Mouse (Mus musculus) c-Kit-positive CD71-negative TER-119-negative erythroid progenitor cells, embryonic 14.5 days (primary cell): ENCODE measurements around the gene Prkcb.

ENCODE experiments used
- DNase-seq: peaks from one replicate; pipeline ENCODE4 v3.0.0-alpha.2; 2013; ENCODE audit warnings: low read depth

The Prkcb gene

DNA sequence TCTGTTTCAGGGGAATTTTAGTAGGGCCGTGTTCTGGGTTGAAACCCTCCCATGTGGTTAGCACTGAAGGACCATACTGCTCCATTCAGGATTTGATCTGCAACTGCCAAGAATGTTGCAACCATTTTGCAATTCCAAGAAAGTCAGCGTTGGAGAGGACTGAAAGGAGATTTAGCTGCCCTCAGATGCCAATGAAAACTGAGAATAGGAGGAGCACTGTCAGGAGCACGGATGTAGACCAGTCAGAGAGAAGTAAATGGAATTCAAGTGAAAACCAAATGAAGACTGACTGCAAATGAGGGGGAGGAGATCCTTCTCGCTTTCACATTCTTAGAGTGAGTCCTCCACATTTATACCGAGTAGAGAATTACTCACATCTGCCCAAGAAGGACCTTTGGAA lies 83.4 kb downstream of the Prkcb start:
- no peak for DNase-seq

DNA sequence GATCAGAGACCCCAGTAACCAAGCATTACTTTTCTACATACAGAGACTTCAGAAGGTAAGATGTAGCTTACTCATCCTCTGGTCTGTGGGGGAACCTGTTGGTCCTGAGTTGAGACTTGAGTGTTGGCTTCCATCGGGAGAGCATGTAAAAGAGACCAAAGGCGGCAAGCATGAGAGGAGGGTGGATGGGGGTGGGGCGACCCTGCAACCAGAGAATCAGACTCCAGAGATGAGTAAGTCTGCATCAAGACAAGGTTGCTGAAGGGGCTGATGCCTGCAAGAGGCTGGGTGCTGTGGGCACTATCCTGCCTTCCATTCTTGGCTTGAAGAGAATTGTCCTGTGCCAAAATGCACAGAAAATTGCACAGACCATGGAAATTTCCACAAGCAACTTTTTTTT lies 83.8 kb downstream of the Prkcb start:
- no peak for DNase-seq

DNA sequence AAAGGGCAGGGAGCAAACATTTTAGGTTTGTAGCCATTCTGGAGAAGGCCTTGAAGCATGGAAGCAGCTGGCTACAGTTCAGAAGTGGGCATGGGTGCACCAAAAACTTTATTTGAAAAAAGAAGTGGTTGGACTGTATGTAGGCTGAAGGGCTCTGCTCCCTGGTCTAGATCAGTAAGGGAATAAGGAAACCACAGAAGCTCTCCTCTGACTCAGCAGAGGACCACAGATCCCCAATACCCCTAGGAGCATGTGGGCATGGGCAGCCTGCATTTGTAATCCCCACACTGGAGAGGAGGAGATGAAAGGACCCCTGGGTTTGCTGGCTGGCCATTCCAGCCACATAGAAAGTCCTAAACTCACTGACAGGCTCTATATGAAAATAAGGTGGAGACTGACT lies 88.3 kb downstream of the Prkcb start:
- no peak for DNase-seq

- DNase-seq, result no peak
These were observed 89.4 kb downstream of the Prkcb start for GRCm38 (mm10) chr7:122377967-122378366.

GRCm38 (mm10) chr7:122378473-122378872 lies 89.9 kb downstream of the Prkcb start:
- DNase-seq, result no peak

GRCm38 (mm10) chr7:122379292-122379691 lies 90.7 kb downstream of the Prkcb start:
- no peak for DNase-seq

GRCm38 (mm10) chr7:122380336-122381130 lies 92.0 kb downstream of the Prkcb start:
- DNase-seq, result no peak

DNA sequence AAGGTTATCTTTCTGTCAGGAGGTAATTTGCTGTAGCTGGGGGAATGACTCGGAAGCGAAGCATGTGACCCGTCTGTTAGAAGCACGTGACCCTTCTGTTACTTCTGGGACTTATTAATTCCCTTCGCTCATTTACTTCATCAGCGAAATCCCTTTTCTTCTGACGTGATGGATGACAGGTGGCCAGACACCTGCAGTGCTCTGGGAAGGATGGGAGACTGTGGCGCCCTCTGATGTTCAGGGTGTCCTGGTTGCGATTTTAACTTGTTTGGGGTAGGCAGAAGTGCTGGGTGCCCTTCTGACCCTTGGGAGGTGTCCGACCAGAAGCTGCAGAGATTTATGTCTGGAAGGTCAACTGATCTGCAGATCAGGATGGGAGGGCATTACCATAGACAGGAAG lies 93.0 kb downstream of the Prkcb start:
- no peak for DNase-seq

- no peak for DNase-seq
These were observed 94.7 kb downstream of the Prkcb start for GRCm38 (mm10) chr7:122383260-122383659.

DNA sequence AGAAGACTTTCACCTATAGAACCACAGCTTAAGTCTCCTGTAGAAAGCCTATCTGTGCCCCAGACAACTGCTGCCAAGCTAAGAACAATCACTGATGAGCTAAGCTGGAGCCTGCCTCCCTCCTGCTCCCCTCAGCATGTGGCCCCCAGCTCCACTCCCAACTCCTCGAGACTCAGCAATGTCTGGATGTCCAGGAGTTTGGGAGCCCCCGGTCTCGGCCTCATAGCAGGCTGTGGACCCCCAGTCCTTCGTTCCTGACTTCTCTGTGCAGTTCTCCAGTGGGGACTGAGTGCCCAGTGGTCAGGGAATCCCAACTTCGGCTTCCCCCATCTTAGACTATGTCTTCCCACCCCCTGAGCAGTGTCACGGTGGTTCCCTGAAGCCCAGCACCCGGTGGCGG lies 96.3 kb downstream of the Prkcb start:
- DNase-seq, result no peak

GRCm38 (mm10) chr7:122386567-122386966 lies 98.0 kb downstream of the Prkcb start:
- DNase-seq, result no peak

DNA sequence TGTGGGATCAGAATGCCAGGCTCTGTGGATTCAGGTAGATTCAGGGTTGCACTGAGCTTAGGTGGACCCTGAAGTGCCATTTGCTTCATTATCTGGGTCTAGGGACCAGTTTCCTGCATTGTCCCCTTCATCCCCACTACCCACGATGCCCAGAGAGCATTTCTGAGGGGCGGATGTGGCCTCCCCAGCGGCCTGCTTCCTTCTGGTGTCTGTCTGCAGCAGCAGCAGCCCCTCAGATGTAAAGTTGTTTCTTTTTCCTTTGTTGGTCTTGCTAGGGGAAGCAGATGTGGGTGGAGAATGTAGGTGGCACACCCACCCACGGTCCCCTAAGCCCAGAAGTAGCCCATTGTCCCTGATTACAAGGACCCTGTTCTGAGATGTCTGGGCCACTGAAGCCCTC lies 99.3 kb downstream of the Prkcb start:
- no peak for DNase-seq

DNA sequence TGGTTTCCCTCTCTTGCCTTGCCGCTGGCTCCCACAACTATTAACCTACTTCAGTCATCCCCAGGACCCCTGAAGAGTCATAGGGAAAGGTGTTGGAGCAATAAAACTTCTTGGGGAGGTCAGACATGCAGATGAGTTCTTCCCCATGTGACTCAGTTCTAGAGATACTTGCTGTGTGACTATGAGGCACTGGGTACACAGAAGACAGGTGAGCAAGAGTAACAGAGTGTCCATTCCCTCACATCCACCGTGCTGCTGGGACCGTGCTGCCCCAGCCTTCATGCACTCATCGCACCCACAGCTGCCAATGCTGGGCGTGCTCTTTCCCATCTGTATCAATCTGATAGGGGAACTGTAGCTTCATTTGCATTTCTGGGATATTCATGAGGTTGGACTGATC lies 100.3 kb downstream of the Prkcb start:
- no peak for DNase-seq

DNA sequence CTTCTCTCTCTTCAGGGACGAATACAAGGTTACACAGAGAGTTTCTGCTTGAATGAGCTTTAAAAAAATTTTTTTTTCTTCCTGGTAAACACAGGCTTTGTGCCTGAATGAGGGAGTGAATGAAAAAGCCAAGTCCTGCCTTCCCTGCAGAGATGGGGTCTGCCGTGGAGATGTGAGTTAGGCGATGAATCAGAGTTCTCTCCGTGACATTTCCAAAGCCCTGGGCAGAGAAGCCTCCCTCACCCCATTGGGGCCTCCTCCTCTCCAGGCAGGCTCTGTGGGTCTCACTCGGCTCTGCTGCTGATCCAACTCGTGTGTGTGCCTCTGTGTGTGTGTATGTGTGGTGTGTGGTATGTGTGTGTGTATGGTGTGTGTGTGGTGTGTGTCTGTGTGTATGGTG lies 101.1 kb downstream of the Prkcb start:
- DNase-seq, result no peak

DNA sequence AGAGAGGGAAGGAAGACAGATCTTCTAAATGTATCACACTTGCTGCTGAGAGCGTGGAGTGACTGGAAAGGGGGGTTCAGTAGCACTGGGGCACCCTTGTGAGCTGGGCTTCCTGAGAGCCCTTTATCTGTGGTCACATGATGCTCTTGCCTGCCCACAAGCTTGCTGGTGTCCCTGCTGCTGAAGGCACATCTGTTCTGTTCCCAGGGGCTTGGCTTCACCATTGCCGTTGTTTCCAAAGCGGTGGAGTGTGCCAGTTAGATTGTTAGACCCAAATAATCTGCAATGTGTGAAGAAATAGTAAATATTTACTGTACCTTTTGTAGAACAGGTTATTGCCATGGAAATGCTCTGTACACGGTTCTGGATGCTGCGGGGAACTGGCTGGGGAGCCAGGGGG lies 101.6 kb downstream of the Prkcb start:
- no peak for DNase-seq

- DNase-seq, result no peak
These were observed 102.1 kb downstream of the Prkcb start for GRCm38 (mm10) chr7:122390683-122391082.

DNA sequence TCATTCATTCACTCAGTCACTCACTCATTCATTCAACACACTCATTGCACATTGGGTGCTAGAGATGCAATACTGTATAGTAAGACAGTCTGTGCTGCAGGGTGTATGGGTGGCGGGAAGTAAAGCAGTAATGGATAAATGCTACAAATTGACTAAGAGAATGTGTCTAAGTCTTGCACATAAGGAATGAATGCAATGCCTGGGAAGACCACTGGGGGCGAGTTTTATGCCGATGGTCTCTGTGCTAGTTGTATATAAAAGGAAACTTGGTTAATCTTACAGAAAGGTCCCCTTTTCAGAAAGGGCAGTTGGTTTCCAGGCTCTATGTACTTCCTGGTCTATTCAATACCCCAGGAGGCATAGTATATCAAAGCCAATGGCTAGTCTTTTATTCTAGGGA lies 102.8 kb downstream of the Prkcb start:
- no peak for DNase-seq

DNA sequence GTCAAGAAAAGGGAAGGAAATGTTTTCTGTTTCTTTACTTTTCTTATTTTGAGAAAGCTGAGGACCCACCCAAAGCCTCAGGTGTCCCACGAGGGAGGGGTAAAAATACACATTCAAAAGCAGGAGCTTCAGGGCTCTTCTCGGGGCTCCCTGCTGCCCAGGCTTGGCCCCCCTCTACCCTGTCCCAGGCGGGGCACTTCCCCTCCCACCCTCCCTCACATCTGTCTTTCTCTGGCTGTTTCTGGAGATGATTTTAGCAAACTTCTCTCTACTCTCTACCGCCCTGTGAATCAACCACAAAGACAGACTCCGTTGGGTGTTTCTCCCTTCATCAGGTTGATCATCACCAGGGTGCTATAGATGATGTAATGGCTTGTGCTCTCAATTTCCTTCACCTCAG lies 105.4 kb downstream of the Prkcb start:
- DNase-seq, result no peak

- no peak for DNase-seq
These were observed 106.8 kb downstream of the Prkcb start for GRCm38 (mm10) chr7:122395159-122395975.

DNA sequence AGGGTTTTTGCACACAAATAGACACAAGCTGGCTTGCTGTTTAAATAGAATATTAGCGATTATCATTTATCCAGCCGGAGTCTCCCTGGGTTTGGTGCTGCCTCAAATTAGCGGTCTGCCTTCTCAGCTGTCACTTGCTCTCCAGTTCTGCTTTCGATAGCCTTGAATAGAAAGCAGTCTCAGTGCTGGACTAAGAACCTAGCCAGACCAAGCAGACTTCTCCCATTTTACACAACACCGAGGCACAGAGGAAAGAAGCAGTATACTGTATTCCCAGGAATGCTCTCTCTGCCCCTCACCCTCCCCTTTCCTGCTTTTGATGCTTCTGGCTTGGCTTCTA lies 107.4 kb downstream of the Prkcb start:
- no peak for DNase-seq

GRCm38 (mm10) chr7:122397699-122398098 lies 109.1 kb downstream of the Prkcb start:
- no peak for DNase-seq

GRCm38 (mm10) chr7:122402041-122402440 lies 113.5 kb downstream of the Prkcb start:
- no peak for DNase-seq

DNA sequence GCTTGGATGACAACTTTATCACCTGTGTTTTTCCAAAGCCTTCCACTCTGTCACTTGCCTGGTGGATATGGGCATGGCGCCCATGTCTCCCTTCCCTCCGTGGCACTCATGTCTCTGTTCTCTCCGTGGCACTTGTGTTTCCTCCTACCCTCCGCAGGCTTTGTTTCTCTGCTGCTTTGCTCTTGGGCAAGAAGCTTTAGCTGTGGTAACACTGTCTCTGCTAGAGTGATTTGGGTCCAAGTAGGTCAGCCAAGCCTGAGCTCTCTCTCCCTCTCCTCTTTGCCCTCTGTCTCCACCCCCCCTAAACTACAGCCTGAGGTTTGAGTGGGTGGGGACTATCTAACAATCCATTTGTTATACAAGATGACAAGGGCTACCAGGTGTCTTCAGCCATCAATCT lies 114.8 kb downstream of the Prkcb start:
- DNase-seq, result no peak
